Mouse (Mus musculus) C2C12 (cell line): ENCODE data around the gene Grb14.

Source experiments
- CEBPB ChIP-seq: IDR thresholded peaks from one replicate; pipeline ENCODE4 v1.6.1; 2011; ENCODE audit warnings: low read depth, mild to moderate bottlenecking, control low read depth, moderate library complexity
- CTCF ChIP-seq: IDR thresholded peaks from one replicate; pipeline ENCODE4 v1.5.1; 2011; ENCODE audit not compliant: control insufficient read depth, insufficient read depth, insufficient read length
- USF1 ChIP-seq: IDR thresholded peaks from one replicate; pipeline ENCODE4 v1.6.1; 2011; ENCODE audit warnings: low read depth, mild to moderate bottlenecking, control low read depth, moderate library complexity

GRCm38 (mm10) chr2:65022363-65023240 is 2.2 kb downstream of the Grb14 start:
- TF ChIP-seq CTCF (peak; percentile 58), CEBPB (no peak), USF1 (no peak)
